Mouse (Mus musculus): ENCODE measurements around the gene Spata32. TPM values are rescaled to one million over a fixed set of nuclear protein-coding genes. Genes with fewer than 3 reads are reported as not detected.

The Spata32 gene
- not detected in 2 replicates for polyA plus RNA-seq (2016; fragmentation: Nextera tagmentation; extraction: Ambion mirVana)

DNA sequence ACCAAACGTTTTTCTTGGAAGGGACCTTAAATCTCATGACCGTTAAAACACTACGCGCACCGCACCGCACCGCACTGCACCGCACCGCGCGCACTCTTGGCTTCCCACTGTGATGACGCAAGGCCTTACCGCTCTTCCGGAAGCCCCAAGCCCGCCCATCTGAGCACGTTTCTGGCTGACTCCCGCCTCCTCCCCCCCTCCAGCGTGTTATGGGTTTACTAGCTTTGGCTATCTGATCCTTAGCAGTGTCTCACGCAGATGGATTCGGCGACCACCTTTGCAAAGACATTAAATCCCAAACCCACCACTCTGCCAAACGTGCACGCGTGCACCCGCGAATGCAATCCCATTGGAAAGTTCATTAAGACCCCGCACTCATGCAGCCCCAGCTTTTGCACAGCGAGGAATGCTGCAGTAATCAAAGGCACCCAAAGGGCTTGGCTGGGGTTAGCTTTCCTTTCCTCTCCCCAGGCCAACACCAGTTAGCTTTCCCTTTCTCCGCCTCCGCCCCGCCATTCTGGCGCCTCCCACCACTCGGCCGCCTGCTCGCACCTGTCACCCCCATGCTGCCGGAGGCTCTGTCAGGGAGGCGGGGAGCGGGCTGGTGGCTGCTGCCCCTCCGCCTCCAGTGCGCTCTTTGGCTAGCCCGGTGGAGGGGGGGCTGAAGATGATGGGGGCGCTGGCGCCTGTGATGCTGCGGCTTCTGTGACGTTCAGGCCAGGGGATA lies at the start of gene Spata32:
Gene Spata32 (minus strand): TSS at position 643 of the 727 bp plus-strand sequence.
- Histone ChIP-seq H3K27me3 (peaks cover 25% of the 10 kb centered on the region), H3K4me2 (peak within 1 kb of the TSS; percentile 75), H3K9me3 (peaks cover 8% of the 10 kb centered on the region; the same call in 1 of the 2 replicates), H3K4me3 (replicated peaks) (peak within 1 kb of the TSS; percentile 44), H3K4me1 (replicated peaks) (peaks cover 12% of the 10 kb centered on the region), H3K27ac (no peak within 1 kb of the TSS), H3K9ac (replicated peaks) (peak within 1 kb of the TSS; percentile 8; the same call in 1 of the 2 replicates), H3K36me3 (peaks cover 27% of the 10 kb centered on the region)
- ATAC-seq (ENCODE audit: insufficient number of reproducible peaks, insufficient read depth, low FRiP score, low TSS enrichment, low read depth): peak; percentile 79; the same call in 1 of the 2 replicates
- WGBS: 1% methylated on average over 45 of the region's 45 CpGs

- peak; percentile 99 for ATAC-seq (ENCODE audit: insufficient number of reproducible peaks, insufficient read depth, low FRiP score, low TSS enrichment, low read depth)
- H3K9ac ChIP-seq (replicated peaks): peak within 1 kb of the TSS; percentile 75
- H3K27ac ChIP-seq: peak within 1 kb of the TSS; percentile 83
- no peaks in the 10 kb centered on the region for H3K9me3 ChIP-seq
- peak within 1 kb of the TSS; percentile 88 for H3K4me2 ChIP-seq
- peak within 1 kb of the TSS; percentile 65 for H3K4me3 ChIP-seq (replicated peaks)
- peaks cover 34% of the 10 kb centered on the region for H3K4me1 ChIP-seq (replicated peaks)
- no peaks in the 10 kb centered on the region for H3K36me3 ChIP-seq
- WGBS: 1% methylated on average over 55 of the region's 55 CpGs
- H3K27me3 ChIP-seq: no peaks in the 10 kb centered on the region
Measured at GRCm38 (mm10) chr11:103267346-103268219, 49.4 kb upstream of the Spata32 start, which contains the start of gene Map3k14. Map3k14 (minus strand) TSS chr11:103267472.

- ATAC-seq (ENCODE audit: insufficient number of reproducible peaks, insufficient read depth, low FRiP score, low TSS enrichment, low read depth): peak; percentile 61
- H3K9ac ChIP-seq (replicated peaks): peak overlapping the region; percentile 75
- peak overlapping the region; percentile 88 for H3K4me2 ChIP-seq
- H3K27me3 ChIP-seq: no peaks in the 10 kb centered on the region
- peaks cover 38% of the 10 kb centered on the region for H3K4me1 ChIP-seq (replicated peaks)
- H3K4me3 ChIP-seq (replicated peaks): peak overlapping the region; percentile 65
- no peaks in the 10 kb centered on the region for H3K36me3 ChIP-seq
- H3K27ac ChIP-seq: peak overlapping the region; percentile 79
- no peaks in the 10 kb centered on the region for H3K9me3 ChIP-seq
- WGBS: under 1% methylated on average over 42 of the region's 42 CpGs
Measured at GRCm38 (mm10) chr11:103266729-103267345, 48.6 kb upstream of the Spata32 start.

DNA sequence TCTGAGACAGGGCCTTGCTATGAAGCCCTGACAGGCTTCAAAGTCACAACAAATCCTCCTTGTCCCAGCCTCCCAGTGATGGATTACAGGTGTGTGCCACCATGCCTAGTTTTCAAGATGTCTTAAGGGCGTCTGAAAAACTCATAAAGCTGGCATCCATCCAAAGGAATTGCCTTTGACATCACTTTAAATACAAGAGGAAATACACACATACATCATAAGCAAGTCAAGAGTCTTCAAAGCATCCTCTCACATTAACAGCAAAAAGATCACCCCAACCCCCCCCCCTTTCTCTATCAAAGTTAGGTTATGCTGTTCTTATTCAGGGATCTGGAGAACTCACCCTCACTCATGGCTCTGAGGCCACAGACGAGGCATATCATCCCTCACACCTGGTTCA lies 47.6 kb upstream of the Spata32 start:
- Histone ChIP-seq H3K36me3 (no peaks in the 10 kb centered on the region), H3K27me3 (no peaks in the 10 kb centered on the region), H3K27ac (no peak overlapping the region), H3K9ac (replicated peaks) (no peak overlapping the region), H3K9me3 (no peaks in the 10 kb centered on the region), H3K4me2 (peak overlapping the region; percentile 88), H3K4me1 (replicated peaks) (peaks cover 38% of the 10 kb centered on the region), H3K4me3 (replicated peaks) (peak overlapping the region; percentile 65; the same call in 1 of the 2 replicates)
- ATAC-seq (ENCODE audit: insufficient number of reproducible peaks, insufficient read depth, low FRiP score, low TSS enrichment, low read depth): no peak
- WGBS: 43% methylated on average over 2 of the region's 2 CpGs

DNA sequence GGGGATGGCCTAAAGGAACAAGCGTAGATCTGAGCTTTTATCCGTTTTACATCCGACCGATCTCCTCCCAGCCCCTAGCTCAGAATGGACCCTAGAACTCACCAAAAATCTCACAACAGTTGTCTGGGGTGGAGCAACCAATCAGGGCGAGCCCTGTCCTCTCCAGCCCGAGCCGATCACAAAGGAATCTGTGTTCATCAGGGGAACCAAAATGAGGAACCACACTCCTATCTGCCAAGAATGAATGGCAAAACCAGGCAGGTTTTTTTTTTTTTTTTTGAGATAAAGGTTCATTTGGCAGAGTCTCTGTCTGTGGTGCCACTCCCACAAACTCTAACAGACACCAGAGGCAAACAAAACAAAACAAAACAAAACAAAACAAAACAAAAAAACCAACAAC lies 47.0 kb upstream of the Spata32 start:
- Histone ChIP-seq H3K27me3 (no peaks in the 10 kb centered on the region), H3K27ac (no peak overlapping the region), H3K4me3 (replicated peaks) (no peak overlapping the region), H3K4me1 (replicated peaks) (peaks cover 38% of the 10 kb centered on the region), H3K4me2 (no peak overlapping the region), H3K9ac (replicated peaks) (no peak overlapping the region), H3K36me3 (no peaks in the 10 kb centered on the region), H3K9me3 (no peaks in the 10 kb centered on the region)
- 65% methylated on average over 7 of the region's 7 CpGs for WGBS
- ATAC-seq (ENCODE audit: insufficient number of reproducible peaks, insufficient read depth, low FRiP score, low TSS enrichment, low read depth): no peak

- no peak for ATAC-seq (ENCODE audit: insufficient number of reproducible peaks, insufficient read depth, low FRiP score, low TSS enrichment, low read depth)
- no peak overlapping the region for H3K4me3 ChIP-seq (replicated peaks)
Measured at GRCm38 (mm10) chr11:103264427-103265005, 46.3 kb upstream of the Spata32 start.

GRCm38 (mm10) chr11:103263551-103263950 lies 45.3 kb upstream of the Spata32 start:
- Histone ChIP-seq H3K4me2 (no peak overlapping the region), H3K27me3 (no peaks in the 10 kb centered on the region), H3K27ac (no peak overlapping the region), H3K4me1 (replicated peaks) (peaks cover 36% of the 10 kb centered on the region), H3K4me3 (replicated peaks) (no peak overlapping the region), H3K9me3 (no peaks in the 10 kb centered on the region), H3K9ac (replicated peaks) (no peak overlapping the region), H3K36me3 (no peaks in the 10 kb centered on the region)
- no peak for ATAC-seq (ENCODE audit: insufficient number of reproducible peaks, insufficient read depth, low FRiP score, low TSS enrichment, low read depth)
- WGBS: 69% methylated on average over 10 of the region's 10 CpGs

More at GRCm38 (mm10) chr11:103264427-103265005, 46.3 kb upstream of the Spata32 start:
- Histone ChIP-seq H3K9ac (replicated peaks) (no peak overlapping the region), H3K4me1 (replicated peaks) (peaks cover 38% of the 10 kb centered on the region), H3K36me3 (no peaks in the 10 kb centered on the region), H3K4me2 (no peak overlapping the region), H3K27ac (no peak overlapping the region), H3K9me3 (no peaks in the 10 kb centered on the region), H3K27me3 (no peaks in the 10 kb centered on the region)
- 89% methylated on average over 20 of the region's 20 CpGs for WGBS

- H3K9me3 ChIP-seq: no peaks in the 10 kb centered on the region
- WGBS: 65% methylated on average over 20 of the region's 20 CpGs
- H3K4me2 ChIP-seq: no peak overlapping the region
- no peaks in the 10 kb centered on the region for H3K36me3 ChIP-seq
- no peak overlapping the region for H3K9ac ChIP-seq (replicated peaks)
- no peak overlapping the region for H3K27ac ChIP-seq
- no peaks in the 10 kb centered on the region for H3K27me3 ChIP-seq
- no peak overlapping the region for H3K4me3 ChIP-seq (replicated peaks)
- peaks cover 28% of the 10 kb centered on the region for H3K4me1 ChIP-seq (replicated peaks)
- ATAC-seq (ENCODE audit: insufficient number of reproducible peaks, insufficient read depth, low FRiP score, low TSS enrichment, low read depth): no peak
Measured at GRCm38 (mm10) chr11:103262412-103263267, 44.4 kb upstream of the Spata32 start.

GRCm38 (mm10) chr11:103261671-103262411 lies 43.6 kb upstream of the Spata32 start:
- 81% methylated on average over 7 of the region's 7 CpGs for WGBS
- no peaks in the 10 kb centered on the region for H3K27me3 ChIP-seq
- H3K9me3 ChIP-seq: no peaks in the 10 kb centered on the region
- no peak overlapping the region for H3K27ac ChIP-seq
- no peak overlapping the region for H3K4me3 ChIP-seq (replicated peaks)
- no peak overlapping the region for H3K4me2 ChIP-seq
- H3K4me1 ChIP-seq (replicated peaks): peaks cover 28% of the 10 kb centered on the region
- no peaks in the 10 kb centered on the region for H3K36me3 ChIP-seq
- H3K9ac ChIP-seq (replicated peaks): no peak overlapping the region
- no peak for ATAC-seq (ENCODE audit: insufficient number of reproducible peaks, insufficient read depth, low FRiP score, low TSS enrichment, low read depth)

Measured in limb, embryonic 12.5 days (tissue).